Mouse (Mus musculus) c-Kit-positive CD71-positive TER-119-positive erythroid progenitor cells, embryonic 14.5 days (primary cell): Measurements from ENCODE around the gene Ccnt1.

Experiments
- DNase-seq: peaks from one replicate; pipeline ENCODE4 v3.0.0-alpha.2; 2013; ENCODE audit warnings: low spot score

Gene Ccnt1

DNA sequence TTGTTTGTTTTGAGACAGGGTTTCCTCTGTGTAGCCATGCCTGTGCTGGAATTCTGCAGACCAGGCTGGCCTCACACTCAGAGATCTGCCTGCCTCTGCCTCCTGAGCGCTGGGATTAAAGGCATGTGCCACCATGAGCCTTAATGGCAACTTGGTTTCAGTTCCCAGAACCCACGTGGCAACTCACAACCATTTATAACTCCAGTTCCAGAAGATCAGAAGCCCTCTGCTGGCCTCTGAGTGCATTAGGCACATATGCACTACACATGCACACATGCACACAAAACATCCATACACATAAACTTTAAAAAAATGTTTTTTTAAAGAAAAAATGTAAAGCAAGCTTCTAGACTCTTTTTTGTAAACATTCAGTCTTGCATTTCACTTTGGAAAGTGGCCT is 61.3 kb downstream of the Ccnt1 start:
- DNase-seq: no peak

DNA sequence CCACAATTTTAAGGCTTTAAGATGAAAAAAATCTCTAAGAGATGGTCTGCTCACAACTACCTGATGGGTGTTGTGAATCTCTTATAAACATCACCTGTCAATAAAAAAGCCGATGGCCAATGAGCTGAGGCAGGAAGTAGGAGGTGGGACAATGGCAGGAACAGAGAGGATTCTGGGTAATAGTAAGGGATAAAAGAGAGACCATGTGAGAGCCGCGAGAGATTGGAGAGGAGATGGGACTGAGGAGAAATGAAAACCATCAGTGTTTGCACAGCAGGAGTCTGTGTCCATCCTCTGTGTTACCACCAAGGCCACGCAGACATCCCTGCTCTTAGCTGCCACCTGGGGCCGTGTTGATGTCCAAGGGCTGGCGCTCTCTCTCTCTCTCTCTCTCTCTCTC is 63.4 kb downstream of the Ccnt1 start:
- DNase-seq: no peak

DNA sequence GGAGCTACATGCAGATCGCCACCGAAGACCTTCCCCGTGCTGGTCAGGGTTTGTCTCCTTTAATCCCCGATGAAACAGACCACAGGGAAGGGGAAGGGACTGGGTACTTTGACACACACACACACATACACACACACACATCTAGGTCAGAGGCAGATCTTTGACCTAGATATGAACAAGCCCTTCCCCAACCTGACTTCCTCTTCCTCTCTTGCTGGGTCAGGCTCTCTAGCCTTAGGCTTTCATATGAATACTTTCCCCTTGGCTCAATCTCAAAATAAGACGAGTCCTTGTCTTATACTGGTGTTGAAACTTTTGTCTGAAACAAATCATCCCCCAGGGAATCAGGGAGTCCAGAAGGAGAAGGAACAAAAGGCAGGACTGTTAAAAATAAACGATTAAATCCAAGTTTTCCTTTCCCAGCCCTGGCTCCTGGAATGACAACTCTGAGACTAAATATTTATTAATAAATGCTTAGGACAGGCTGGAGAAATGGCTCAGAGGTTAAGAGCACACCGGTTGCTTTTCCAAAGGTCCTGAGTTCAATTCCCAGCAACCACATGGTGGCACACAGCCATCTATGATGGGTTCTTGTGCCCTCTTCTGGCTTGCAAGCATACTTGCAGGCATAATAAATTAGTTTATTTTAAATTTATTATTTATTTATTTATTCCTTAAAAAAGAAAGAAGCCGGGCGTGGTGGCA is 64.3 kb downstream of the Ccnt1 start:
- DNase-seq: no peak

DNA sequence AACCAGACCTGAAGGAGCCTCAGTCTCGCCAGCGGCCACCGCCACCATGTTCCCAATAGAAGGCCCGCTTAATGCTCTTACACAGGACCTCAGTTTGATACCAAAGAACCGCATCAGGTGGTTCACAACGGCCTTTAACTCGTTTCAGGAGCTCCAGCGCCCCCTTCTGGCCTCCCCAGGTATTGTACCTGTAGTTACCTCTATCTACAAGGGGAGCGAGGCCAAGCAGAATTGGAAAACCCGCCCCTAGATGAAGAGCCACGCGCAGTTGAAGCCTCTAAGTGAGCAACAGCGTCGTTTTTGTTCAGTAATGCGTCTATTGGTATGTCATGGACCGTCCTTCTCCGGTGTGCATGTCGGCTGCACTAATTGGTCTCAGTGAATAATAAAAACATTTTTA is 66.2 kb downstream of the Ccnt1 start:
- peak; percentile 68 for DNase-seq

- DNase-seq: no peak
Observed at GRCm38 (mm10) chr15:98503317-98503716, 67.4 kb downstream of the Ccnt1 start.

DNA sequence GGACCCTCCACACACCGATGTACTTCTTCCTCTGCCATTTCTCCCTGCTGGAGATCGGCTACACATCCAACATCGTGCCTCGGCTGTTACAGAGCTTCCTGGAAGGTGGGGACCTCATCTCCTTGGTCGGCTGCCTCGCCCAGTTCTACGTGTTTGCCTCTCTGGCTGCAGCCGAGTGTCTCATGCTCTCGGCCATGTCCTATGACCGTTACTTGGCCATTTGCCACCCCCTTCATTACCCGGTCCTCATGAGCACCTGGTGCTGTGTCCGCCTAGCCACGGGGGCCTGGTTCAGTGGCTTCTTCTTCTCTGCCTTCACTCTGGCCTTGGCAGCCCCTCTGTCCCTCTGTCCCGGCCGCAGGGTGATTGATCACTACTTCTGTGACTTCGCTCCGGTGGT is 73.1 kb downstream of the Ccnt1 start:
- no peak for DNase-seq

GRCm38 (mm10) chr15:98492102-98492501 is 78.6 kb downstream of the Ccnt1 start, which contains the start of gene Olfr279:
TSS of gene Olfr279 (plus strand) at chr15:98492402.
- no peak for DNase-seq

GRCm38 (mm10) chr15:98491332-98491731 is 79.4 kb downstream of the Ccnt1 start:
- DNase-seq: no peak
